Mouse (Mus musculus) gonadal fat pad, adult 2 months (tissue): ENCODE data around the gene Prmt8. TPM values are rescaled to one million over a fixed set of nuclear protein-coding genes. Genes with fewer than 3 reads are reported as not detected.

Experiments used
- DNase-seq: peaks from one replicate; pipeline ENCODE4 v3.0.0-alpha.2; 2012; ENCODE audit warnings: low read depth
- polyA plus RNA-seq: library from polyadenylated mRNA; depleted of rRNA; stranded (reverse); fragments of >200 nt; gene quantifications from 2 replicates; pipeline ENCODE4 v1.2.3, GENCODE M21; 2012; rRNA removed

Prmt8 gene
- polyA plus RNA-seq, 1 experiment: 0.31 TPM

DNA sequence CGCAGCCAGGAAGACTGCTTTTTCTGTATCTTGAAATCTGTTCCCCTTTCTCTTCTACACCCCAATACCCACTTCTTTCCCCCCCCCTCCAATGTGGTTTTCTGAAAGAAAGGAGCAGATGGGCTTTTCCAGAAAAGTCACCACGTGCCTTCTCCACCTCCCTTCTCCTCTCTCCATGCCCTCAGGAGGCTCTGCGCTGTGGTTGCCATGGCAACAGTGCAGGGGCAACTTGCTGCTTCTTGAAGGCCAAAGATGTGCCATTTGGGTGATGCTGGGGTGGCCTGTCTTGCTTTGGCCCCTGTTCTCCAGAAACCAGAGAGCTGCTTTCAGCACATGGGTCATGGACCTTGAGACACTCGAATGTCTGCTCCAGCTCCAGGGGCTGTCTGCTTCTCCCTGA lies 100.0 kb downstream of the Prmt8 start:
- no peak for DNase-seq

DNA sequence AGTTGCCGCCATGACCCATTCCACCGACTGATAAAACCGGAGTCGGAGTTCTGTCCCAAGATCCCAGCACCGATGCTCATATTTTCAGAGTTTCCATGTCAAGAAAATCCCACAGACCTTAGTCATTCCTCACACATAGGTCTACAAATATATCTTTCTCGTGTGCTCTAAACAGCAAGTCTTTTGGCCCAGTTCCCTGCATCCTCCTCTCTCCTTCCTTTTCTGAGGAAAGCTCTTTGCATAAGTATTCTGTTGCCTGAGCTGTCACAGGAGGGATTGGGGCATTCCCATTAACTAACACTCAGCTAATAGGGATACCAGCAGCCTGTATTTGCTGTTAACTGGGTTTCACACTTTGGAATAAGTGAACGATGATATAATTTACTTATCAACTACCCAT lies 106.0 kb downstream of the Prmt8 start:
- no peak for DNase-seq

DNA sequence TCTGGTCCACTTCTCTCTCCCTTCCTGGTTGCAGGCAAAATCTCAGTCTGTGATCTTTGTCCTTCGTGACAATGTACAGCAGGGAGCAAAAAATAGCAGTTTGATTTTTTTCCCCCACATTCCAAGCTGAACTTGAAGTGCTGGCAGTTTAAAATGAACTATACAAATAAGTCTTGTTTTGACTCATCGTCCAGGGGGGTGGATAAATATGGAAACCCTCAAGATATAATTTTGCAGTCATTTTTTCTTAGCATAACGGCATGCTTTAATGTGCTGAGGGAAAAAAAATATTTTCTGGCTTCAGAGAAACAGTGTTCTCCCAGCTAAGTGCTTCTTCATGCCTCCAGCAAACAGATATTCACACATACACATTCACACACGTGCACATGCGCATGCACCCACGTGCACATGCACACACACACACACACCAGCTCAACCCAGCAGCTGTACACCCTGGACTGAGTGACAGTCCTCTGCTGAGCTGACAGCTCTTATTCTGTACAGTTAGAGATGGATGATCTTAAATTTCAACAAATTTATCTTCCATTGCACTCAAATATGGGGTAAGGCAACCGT lies 107.5 kb downstream of the Prmt8 start:
- DNase-seq: no peak

DNA sequence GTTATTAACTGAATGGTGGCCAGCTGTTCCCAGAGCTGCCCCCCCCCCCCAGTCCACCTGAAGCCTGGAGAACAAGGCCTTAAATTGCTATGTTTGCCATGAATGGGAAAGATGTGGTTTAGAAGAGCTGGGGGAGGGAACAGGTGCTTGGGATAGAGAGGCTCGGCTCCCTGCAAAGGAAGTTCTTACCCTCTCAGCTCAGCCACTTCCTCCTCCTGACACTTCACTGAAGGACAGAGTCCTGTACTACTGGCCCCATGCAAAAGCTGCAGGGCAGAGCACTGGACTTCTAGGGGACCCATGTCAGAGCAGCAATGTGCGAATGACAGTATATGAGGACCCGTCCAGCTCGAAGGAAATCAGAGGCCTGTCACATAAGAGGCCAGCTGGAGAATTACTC lies 109.3 kb downstream of the Prmt8 start:
- no peak for DNase-seq

DNA sequence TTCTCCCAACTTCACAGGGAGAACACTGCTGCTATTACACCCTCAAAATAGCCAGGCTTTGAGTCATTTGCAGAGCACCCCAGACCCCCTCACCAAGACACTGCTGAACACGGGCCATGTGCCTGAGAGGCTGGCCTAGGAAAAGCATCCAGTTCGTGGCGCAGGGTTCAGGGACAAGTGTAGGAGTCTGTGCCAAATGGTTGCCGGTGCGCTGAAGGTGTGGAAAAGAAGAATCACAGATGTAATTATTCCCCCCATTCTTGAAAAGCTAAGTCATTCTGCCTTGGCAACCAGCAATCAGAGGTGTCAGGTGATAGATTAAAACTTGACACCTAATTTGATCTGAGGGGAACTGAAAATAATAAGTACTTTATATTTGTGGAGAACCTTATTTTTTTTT lies 109.8 kb downstream of the Prmt8 start:
- no peak for DNase-seq

DNA sequence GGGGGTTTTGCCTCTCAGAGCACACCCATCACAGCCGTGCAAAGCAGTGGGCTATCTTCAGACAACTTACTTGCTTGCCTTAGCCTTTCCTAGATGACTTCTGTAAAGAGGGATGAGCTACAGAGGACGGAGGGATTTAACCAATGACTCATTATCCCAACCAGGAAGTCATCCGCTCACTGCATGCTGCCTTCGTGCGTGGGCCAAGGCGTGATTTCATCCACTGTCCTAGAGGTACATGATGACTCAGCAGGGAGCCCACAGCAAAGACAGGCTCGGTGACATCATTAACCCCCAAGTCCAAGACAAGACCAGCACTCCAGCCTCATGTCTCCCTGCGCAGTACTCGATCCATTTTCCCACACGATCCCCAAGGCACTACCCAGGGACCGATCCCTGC lies 112.1 kb downstream of the Prmt8 start:
- DNase-seq: no peak

DNA sequence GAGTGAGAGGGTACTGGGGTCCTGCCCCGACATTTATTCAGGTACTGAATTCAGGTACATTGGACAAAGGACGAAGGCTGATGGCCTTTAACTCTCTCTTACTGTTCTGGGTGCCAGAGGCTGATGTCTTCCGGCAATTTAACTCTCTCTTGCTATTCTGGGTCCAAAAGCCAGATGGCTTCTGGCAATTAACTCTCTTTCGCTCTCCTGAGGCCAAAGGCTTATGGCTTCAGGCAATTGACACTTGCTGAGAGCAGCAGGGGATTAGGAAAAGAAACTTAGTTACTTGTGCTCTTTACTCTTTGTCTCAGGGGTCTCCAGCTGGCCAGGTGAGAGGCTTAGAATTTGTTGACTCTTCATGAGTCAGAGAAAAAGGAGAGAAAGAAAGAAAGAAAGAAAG lies 113.3 kb downstream of the Prmt8 start:
- no peak for DNase-seq

DNA sequence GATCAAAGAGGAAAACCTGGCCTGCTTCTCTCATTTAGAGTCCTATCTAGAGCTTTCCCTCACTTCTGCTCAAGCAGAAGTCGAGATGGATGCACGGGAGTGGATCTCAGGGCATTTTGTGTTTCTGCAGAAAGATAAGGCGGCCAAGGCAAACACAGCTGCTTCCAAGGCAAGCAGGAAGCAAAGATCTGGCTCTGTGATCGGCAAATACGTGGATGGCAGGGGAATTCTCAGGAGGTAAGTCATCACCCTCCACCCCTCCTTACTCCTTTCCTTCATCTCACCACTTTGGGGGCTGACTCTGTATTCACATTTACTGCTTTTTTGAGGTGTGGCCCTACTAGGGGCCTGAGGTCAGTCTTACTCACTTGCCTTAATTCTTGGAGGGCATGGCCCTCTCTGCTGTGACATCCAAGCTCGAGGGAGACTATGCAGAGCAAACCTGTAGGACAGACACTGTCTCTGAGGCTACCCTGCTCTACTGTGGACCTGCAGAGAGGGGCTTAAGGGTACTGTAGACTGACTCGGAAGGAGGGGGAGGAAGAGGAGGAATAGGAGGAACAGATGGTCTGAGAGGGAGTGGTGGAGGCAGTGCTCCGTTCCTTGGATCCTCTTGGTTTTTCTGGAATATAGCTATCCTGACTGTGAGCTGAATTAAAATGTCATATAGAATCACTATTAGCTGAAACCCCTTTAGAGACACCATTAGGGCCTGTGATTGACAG lies 128.0 kb downstream of the Prmt8 start:
- DNase-seq: no peak

Other genes starting within 250 kb of the Prmt8 start
- gene Cracr2a, start 208.1 kb downstream of the Prmt8 start, polyA plus RNA-seq: 0.49 and 0.70 TPM in 2 replicates
- 5.0 and 7.6 TPM in 2 replicates for gene Tspan11, start 118.1 kb upstream of the Prmt8 start, polyA plus RNA-seq